Mouse (Mus musculus): Measurements from ENCODE around the gene Erich6b.

Gene Erich6b

GRCm38 (mm10) chr14:75707771-75708170, 65.7 kb downstream of the Erich6b start:
- DNase-seq (ENCODE audit: low spot score in 2 of 2), result no peak

GRCm38 (mm10) chr14:75708986-75709385, 66.9 kb downstream of the Erich6b start:
- DNase-seq (ENCODE audit: low spot score in 2 of 2), result no peak

GRCm38 (mm10) chr14:75711731-75712130, 69.7 kb downstream of the Erich6b start:
- DNase-seq (ENCODE audit: low spot score in 2 of 2), result no peak

GRCm38 (mm10) chr14:75712687-75713086, 70.6 kb downstream of the Erich6b start:
- DNase-seq (ENCODE audit: low spot score in 2 of 2), result no peak

- DNase-seq (ENCODE audit: low spot score in 2 of 2), result no peak
Measured at GRCm38 (mm10) chr14:75713661-75714060, 71.6 kb downstream of the Erich6b start.

GRCm38 (mm10) chr14:75716410-75716809, 74.4 kb downstream of the Erich6b start:
- DNase-seq (ENCODE audit: low spot score in 2 of 2), result no peak
